Mouse (Mus musculus) stomach, postnatal 0 days (tissue): ENCODE measurements around the gene Il6st.

Experiments
- CTCF ChIP-seq: IDR thresholded peaks from 2 replicates; pipeline ENCODE4 v1.5.1; 2016; ENCODE audit warnings: antibody characterized with exemption, low read depth, mild to moderate bottlenecking, moderate library complexity
- EP300 ChIP-seq: optimal IDR thresholded peaks from 2 replicates; pipeline ENCODE3; 2016; ENCODE audit warnings: antibody characterized with exemption

GRCm38 (mm10) chr13:112433271-112433670, 30.6 kb upstream of the Il6st start:
- no peak for TF ChIP-seq CTCF
- no peak for TF ChIP-seq EP300
